Mouse (Mus musculus) neural tube, embryonic 13.5 days (tissue): Measurements from ENCODE around the gene Acsl4. TPM values are rescaled to one million over a fixed set of nuclear protein-coding genes. Genes with fewer than 3 reads are reported as not detected.

Experiments used
- ATAC-seq: fragments of 200-750 bp; cut with Nextera tagmentation; 2 replicates; pipeline ENCODE4 v1.8.0; 2017; ENCODE audit warnings: low read depth, mild to moderate bottlenecking, moderate TSS enrichment, moderate library complexity
- H3K27ac ChIP-seq: fragments of 300-500 bp; sonication (generic); replicated peaks from 2 replicates; pipeline ENCODE4 v1.5.1; 2015; ENCODE audit warnings: moderate library complexity, mild to moderate bottlenecking, inconsistent platforms
- H3K27me3 ChIP-seq: fragments of 300-500 bp; sonication (generic); 2 replicates; pipeline ENCODE4 v1.6.1; 2015; ENCODE audit warnings: mild to moderate bottlenecking, inconsistent platforms
- H3K36me3 ChIP-seq: fragments of 300-500 bp; sonication (generic); 2 replicates; pipeline ENCODE4 v1.6.1; 2015; ENCODE audit warnings: mild to moderate bottlenecking, inconsistent platforms
- H3K4me1 ChIP-seq: fragments of 300-500 bp; sonication (generic); replicated peaks from 2 replicates; pipeline ENCODE4 v1.6.1; 2015; ENCODE audit warnings: inconsistent platforms
- H3K4me2 ChIP-seq: fragments of 300-500 bp; sonication (generic); 2 replicates; pipeline ENCODE4 v1.6.1; 2015; ENCODE audit warnings: inconsistent platforms, mild to moderate bottlenecking, moderate library complexity
- H3K4me3 ChIP-seq: fragments of 300-500 bp; sonication (generic); 2 replicates; pipeline ENCODE4 v1.5.1; 2015; ENCODE audit warnings: mild to moderate bottlenecking, inconsistent platforms
- H3K9ac ChIP-seq: fragments of 300-500 bp; sonication (generic); 2 replicates; pipeline ENCODE4 v1.6.1; 2015; ENCODE audit warnings: moderate library complexity, mild to moderate bottlenecking, inconsistent platforms
- H3K9me3 ChIP-seq: fragments of 300-500 bp; sonication (generic); 2 replicates; pipeline ENCODE4 v1.6.1; 2016; ENCODE audit warnings: inconsistent platforms
- WGBS: fragments of 180-500 bp; shearing (Covaris S2); methylation state at CpG from one replicate; pipeline ENCODE4 v1.1.7; 2015; 5-methylcytosine and 5-hydroxymethylcytosine counted together
- polyA plus RNA-seq: library from polyadenylated mRNA; unstranded; fragments of >200 nt; fragmentation: Nextera tagmentation; extraction: Ambion mirVana; gene quantifications from 2 replicates; pipeline ENCODE4 v1.2.1, GENCODE M21; 2015

Gene Acsl4
- polyA plus RNA-seq, 1 experiment from 2014 or later = 19.3 TPM

- no peak overlapping the region for H3K27ac ChIP-seq
- no peak overlapping the region for H3K9ac ChIP-seq
- H3K9me3 ChIP-seq = no peaks in the 10 kb centered on the region
- no peaks in the 10 kb centered on the region for H3K4me1 ChIP-seq
- H3K4me3 ChIP-seq = no peak overlapping the region
- H3K36me3 ChIP-seq = no peaks in the 10 kb centered on the region
- no peak for ATAC-seq
- WGBS = 61% methylated on average over 5 of the region's 5 CpGs
- no peak overlapping the region for H3K4me2 ChIP-seq
- H3K27me3 ChIP-seq = peaks cover 31% of the 10 kb centered on the region; the same call in 1 of the 2 replicates
These were observed 104.4 kb downstream of the Acsl4 start for GRCm38 (mm10) chrX:142285905-142286304.

GRCm38 (mm10) chrX:142276573-142276972 is 113.8 kb downstream of the Acsl4 start:
- WGBS = 59% methylated on average over 3 of the region's 3 CpGs
- Histone ChIP-seq H3K9ac (no peak overlapping the region), H3K4me2 (no peak overlapping the region), H3K36me3 (no peaks in the 10 kb centered on the region), H3K9me3 (no peaks in the 10 kb centered on the region), H3K27ac (no peak overlapping the region), H3K4me1 (no peaks in the 10 kb centered on the region), H3K27me3 (peaks cover 11% of the 10 kb centered on the region; the same call in 1 of the 2 replicates), H3K4me3 (no peak overlapping the region)
- no peak for ATAC-seq

GRCm38 (mm10) chrX:142276031-142276430 is 114.3 kb downstream of the Acsl4 start:
- no peak for ATAC-seq
- Histone ChIP-seq H3K4me3 (no peak overlapping the region), H3K9me3 (no peaks in the 10 kb centered on the region), H3K27ac (no peak overlapping the region), H3K36me3 (no peaks in the 10 kb centered on the region), H3K9ac (no peak overlapping the region), H3K4me1 (no peaks in the 10 kb centered on the region), H3K27me3 (peaks cover 13% of the 10 kb centered on the region; the same call in 1 of the 2 replicates), H3K4me2 (no peak overlapping the region)
- WGBS = 73% methylated on average over 3 of the region's 3 CpGs

Other genes with a start within 250 kb of the Acsl4 start
- gene Gucy2f, start 193.6 kb downstream of the Acsl4 start, polyA plus RNA-seq = 0.06 TPM in 2 replicates
- gene Nxt2, start 163.8 kb downstream of the Acsl4 start, polyA plus RNA-seq = 14.7 and 15.0 TPM in 2 replicates
- gene Kcne1l, start 84.2 kb downstream of the Acsl4 start, polyA plus RNA-seq = 42.6 and 46.2 TPM in 2 replicates